Mouse (Mus musculus) urinary bladder, adult 18-20 months (tissue): ENCODE data around the gene Rftn1.
A peak's percentile ranks its signal among the peaks of the same experiment; 100 is the strongest.
"Not testable (repeated sequence)": the region's sequence is repeated elsewhere in the genome, so short reads cannot be mapped to it uniquely, and the experiment has no call there.

Experiments
- DNase-seq, 2 experiments: peaks; one replicate each; pipeline ENCODE4 v3.0.0; 2022; ENCODE audit warnings: low spot score in 2 of 2, mixed read lengths in 2 of 2

The Rftn1 gene

GRCm38 (mm10) chr17:50190131-50191015, at the start of gene Rftn1:
TSS of gene Rftn1 (minus strand) at chr17:50190674.
- peak; percentile 9 to 17 for DNase-seq

GRCm38 (mm10) chr17:50237818-50238610, 47.5 kb upstream of the Rftn1 start:
- DNase-seq, result no peak

- peak; percentile 60 for DNase-seq
Measured at GRCm38 (mm10) chr17:50237436-50237709, 46.9 kb upstream of the Rftn1 start.

DNA sequence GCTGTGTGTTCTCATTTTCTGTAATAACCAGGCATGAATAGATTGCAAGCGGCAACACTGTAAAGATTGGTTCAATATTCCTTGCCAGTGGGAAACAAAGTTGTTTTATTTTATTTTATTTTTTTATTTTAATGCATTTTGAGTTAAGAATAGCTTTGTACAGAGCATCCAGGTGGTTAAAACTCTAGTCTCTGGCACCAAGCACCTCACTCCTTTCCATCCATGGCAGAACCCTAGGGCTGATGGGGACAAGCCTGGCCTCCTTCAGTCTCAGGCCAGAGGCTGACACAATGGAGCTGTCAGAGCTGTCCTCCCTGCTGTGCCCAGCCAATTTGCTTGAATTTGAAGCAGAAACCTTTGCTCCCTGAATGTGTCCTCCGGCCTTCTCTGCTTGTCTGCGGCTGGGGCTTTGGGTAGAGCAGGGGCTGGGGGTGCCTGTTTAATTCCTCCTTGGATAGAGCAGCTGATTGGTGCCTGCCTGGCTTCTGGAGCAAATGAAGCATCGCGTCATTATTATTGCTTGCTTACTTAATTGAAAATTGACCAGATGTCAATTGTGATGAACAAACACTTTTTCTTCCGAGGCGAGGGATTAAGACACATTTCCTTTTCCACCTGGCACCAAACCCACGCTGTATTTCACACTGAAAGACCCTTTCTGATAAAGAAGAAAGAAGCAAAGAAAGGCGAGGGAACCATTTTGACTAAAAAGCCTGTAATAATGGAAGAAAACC, 46.4 kb upstream of the Rftn1 start:
- DNase-seq, result no peak

DNA sequence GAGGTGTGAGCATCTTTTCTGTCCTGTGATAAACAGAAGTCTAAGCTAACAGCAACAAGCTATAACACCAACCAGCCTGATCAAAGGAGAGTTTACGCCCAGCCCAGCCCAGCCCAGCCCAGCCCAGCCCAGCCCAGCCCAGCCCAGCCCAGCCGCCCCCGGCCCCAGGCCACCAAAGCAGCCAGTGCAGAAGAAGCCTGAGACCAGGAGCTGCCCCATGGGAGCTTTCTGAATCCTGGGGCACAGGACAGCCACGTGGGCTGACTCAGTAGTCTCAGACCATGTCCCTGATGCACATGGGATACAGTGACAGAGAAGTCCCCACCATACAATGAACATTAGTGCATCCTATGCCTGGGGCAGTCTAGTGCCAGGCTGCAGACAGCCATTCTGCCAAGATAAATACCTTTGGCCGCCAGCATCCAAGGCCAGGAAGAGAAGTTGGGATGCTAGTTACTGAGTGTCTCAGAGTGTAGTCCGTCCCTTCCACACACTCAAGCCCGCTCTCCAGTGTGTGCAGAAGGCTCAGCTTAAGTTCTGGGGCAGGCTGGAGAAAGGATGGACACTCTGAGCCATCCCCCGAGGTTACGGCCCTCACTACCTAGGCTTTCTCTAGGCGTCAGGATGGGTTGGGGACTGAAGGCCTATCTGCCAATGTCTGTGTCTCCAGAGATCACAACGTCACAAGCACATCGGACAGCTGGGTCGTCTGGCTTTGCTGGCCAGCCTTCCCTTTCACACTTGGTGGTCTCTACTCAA, 45.6 kb upstream of the Rftn1 start:
- no peak for DNase-seq

GRCm38 (mm10) chr17:50233956-50234355, 43.5 kb upstream of the Rftn1 start:
- DNase-seq, result no peak

DNA sequence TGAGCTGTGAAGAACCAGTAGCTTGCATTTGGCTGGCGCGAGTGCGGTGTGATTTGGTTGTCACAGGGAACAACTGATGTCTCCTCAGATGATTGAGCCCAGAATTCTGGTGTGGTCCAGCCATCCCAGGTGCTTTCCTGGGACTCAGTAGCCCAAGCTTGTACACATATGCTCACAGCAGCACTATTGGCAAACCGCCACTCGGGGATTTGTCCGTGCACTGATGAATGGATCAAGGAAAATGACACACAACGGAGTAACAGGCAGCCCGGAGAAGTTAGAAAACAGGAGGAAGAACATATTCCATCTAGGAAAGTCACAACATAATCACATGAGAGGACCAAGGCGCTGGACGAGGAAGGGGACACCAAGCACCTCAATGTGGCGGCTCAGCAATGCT, 42.3 kb upstream of the Rftn1 start:
- DNase-seq, result no peak

DNA sequence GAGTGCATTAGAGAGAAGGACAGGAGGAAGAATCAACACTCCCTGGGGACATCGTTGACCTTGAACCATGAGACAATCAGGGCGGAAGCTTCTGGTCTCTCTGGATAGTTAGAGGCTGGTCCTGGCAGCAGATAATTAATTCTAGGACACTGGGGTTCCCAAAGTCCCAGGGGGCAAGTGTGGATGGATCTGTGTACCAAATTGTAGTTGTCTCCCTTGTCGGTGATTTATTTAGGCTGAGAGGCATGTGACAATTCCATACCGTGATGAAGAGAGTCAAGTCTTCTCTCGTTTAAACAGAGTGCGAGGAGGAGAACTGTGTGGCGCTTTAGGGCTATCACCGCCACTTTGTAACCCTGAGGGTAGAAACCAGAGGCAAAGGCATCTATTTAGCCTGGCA, 40.7 kb upstream of the Rftn1 start:
- no peak for DNase-seq

GRCm38 (mm10) chr17:50229534-50229933, 39.1 kb upstream of the Rftn1 start:
- DNase-seq, result no peak

GRCm38 (mm10) chr17:50227366-50227765, 36.9 kb upstream of the Rftn1 start:
- DNase-seq, result no peak

DNA sequence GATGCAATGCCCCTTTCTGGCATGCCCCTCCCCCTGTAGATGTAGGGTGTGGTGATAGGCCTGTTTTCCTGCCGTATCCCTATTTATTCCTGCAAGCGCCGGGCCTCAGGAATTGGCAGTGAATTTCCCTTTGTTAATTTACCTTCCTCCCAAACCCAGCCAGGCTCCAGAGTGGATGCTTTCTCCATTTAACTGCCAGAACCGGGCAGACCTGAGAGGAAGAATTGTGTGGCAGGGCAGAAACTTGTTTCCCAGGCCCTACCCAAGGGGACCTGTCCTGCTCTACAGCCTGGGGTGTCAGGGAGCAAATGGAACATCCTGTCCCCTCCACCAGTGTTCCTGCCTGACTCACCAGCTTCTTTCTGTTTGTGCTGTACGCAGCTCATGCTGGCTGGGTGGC, 34.2 kb upstream of the Rftn1 start:
- no peak for DNase-seq

GRCm38 (mm10) chr17:50217978-50218377, 27.5 kb upstream of the Rftn1 start:
- DNase-seq, result no peak

- DNase-seq, result no peak
Measured at GRCm38 (mm10) chr17:50215104-50215503, 24.6 kb upstream of the Rftn1 start.

GRCm38 (mm10) chr17:50213117-50213516, 22.6 kb upstream of the Rftn1 start:
- no peak for DNase-seq

DNA sequence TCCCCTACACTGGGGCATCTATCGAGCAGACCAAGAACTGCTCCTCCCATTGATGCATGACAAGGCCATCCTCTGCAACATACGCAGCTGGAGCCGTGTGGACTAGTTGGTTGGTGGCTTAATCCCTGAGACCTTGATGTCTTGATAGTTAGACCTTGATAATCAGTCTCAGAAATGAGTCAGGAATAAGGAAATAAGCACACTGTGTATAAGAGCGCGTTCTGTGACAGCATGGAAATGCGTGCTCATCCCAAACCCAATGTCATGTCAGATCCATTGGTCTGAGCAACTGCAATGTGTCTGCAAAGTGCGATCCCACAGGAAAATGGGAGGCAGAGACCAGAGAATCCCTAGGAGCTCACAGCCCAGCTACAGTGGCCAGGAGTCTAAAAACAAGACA, 21.3 kb upstream of the Rftn1 start:
- no peak for DNase-seq

GRCm38 (mm10) chr17:50209831-50210230, 19.4 kb upstream of the Rftn1 start:
- no peak for DNase-seq

DNA sequence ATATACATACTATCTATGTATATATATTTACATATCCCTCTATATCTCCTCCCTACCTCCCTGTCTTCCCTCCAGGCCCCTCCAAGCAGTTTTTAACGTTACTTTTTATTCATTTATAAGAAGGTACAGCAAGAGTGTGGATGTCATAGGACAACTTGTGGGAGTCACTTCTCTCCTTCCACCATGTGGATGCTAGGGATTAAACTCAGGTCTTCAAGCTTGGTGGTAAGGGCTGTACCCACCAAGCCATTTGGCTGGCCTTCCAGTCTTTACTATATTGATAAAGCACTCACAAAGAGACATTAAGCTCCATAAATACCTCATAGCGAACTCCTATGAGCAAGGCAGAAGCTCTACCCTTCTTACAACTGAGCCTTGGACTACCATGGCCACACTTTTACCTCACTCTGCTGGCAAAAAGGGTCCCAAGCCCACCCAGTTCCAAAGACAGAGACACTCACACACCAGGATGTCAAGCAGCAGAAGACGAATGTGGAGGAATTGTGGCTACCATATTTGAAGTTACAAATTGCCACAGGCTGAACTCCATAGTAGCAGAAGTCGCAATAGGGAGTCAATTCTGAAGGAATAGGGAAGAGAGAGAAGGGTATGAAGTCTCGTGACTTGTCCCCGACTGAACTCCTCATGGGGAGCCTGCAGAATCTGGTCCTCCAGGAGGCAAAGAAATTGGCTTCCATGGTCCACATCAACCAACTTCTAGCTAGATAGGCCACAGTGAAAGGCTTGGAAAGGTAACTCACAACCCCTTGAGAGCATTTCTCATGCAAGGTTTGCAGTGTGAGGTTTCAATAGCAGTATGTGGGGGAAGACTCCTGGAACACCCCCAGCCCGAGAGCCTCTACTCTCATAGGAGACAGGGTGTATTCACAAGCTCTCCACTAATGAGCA, 17.9 kb upstream of the Rftn1 start:
- DNase-seq, result no peak

GRCm38 (mm10) chr17:50206262-50206661, 15.8 kb upstream of the Rftn1 start:
- not testable (repeated sequence) for DNase-seq

DNA sequence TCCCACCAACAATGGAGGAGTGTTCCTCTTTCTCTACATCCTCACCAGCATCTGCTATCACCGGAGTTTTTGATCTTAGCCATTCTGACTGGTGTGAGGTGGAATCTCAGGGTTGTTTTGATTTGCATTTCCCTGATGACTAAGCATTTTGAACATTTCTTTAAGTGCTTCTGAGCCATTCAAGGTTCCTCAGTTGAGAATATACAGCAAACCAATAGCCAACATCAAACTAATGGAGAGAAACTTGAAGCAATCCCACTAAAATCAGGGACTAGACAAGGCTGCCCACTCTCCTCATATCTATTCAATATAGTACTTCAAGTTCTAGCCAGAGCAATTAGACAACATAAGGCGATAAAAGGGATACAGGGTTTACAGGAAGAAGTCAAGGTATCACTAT, 15.4 kb upstream of the Rftn1 start:
- not testable (repeated sequence) for DNase-seq

DNA sequence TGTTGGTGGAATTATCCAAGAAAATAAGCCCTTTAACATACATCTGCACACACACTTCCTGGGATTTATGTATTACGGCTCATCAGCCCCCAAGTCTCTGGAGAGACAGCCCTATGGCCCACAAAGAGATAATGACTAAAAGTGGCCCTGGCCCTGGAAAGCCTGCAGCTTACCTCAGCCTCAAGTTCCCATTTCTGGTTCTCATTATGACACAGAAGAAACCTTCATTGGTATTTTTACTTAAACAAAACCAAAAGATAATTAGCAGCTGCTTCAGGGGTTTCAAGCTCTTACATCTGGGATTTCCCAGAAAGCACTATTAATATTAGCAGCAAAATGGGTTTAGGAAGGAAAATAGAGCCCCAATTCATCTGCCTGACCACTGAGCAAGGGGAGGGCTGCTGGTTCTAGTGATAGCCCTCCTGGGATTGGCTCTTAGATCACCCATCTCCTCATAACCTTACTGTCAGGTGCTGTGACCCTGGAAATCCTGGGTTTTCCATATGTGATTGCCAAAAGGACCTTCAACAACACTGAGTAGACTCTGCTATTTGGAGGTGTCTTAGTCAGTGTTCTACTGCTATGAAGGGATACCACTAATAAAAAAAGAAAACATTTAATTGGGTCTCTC, 14.8 kb upstream of the Rftn1 start:
- no peak for DNase-seq
